Mouse (Mus musculus): ENCODE results near the gene Kctd3.

Gene Kctd3

GRCm38 (mm10) chr1:189010671-189011070 lies 3.0 kb upstream of the Kctd3 start:
- DNase-seq (ENCODE audit: low read depth, low spot score) = no peak

GRCm38 (mm10) chr1:189007980-189008324 lies 311 bp upstream of the Kctd3 start:
- no peak for DNase-seq (ENCODE audit: low read depth, low spot score)

- DNase-seq (ENCODE audit: low read depth, low spot score) = peak; percentile 50
These were observed 815 bp downstream of the Kctd3 start for GRCm38 (mm10) chr1:189006826-189007225.

- DNase-seq (ENCODE audit: low read depth, low spot score) = peak; percentile 81
These were observed 1.4 kb downstream of the Kctd3 start for GRCm38 (mm10) chr1:189006267-189006666.

GRCm38 (mm10) chr1:189004774-189005173 lies 2.9 kb downstream of the Kctd3 start:
- no peak for DNase-seq (ENCODE audit: low read depth, low spot score)

- no peak for DNase-seq (ENCODE audit: low read depth, low spot score)
These were observed 5.8 kb downstream of the Kctd3 start for GRCm38 (mm10) chr1:189001815-189002214.

- DNase-seq (ENCODE audit: low read depth, low spot score) = no peak
These were observed 7.7 kb downstream of the Kctd3 start for GRCm38 (mm10) chr1:188999981-189000380.

- no peak for DNase-seq (ENCODE audit: low read depth, low spot score)
These were observed 9.7 kb downstream of the Kctd3 start for GRCm38 (mm10) chr1:188997921-188998320.

GRCm38 (mm10) chr1:188993218-188993617 lies 14.4 kb downstream of the Kctd3 start:
- peak; percentile 63 for DNase-seq (ENCODE audit: low read depth, low spot score)

- DNase-seq (ENCODE audit: low read depth, low spot score) = peak; percentile 87
These were observed 27.6 kb downstream of the Kctd3 start for GRCm38 (mm10) chr1:188980050-188980449.

GRCm38 (mm10) chr1:188973926-188974325 lies 33.7 kb downstream of the Kctd3 start:
- peak; percentile 15 for DNase-seq (ENCODE audit: low read depth, low spot score)

- DNase-seq (ENCODE audit: low read depth, low spot score) = no peak
These were observed 34.6 kb downstream of the Kctd3 start for GRCm38 (mm10) chr1:188973078-188973477.

- no peak for DNase-seq (ENCODE audit: low read depth, low spot score)
These were observed 55.1 kb downstream of the Kctd3 start for GRCm38 (mm10) chr1:188952501-188952900.

- no peak for DNase-seq (ENCODE audit: low read depth, low spot score)
These were observed 56.5 kb downstream of the Kctd3 start for GRCm38 (mm10) chr1:188951091-188951490.

- DNase-seq (ENCODE audit: low read depth, low spot score) = no peak
These were observed 59.4 kb downstream of the Kctd3 start for GRCm38 (mm10) chr1:188948276-188948675.

- peak; percentile 73 for DNase-seq (ENCODE audit: low read depth, low spot score)
These were observed 59.8 kb downstream of the Kctd3 start for GRCm38 (mm10) chr1:188947794-188948193.

GRCm38 (mm10) chr1:188946849-188947248 lies 60.8 kb downstream of the Kctd3 start:
- no peak for DNase-seq (ENCODE audit: low read depth, low spot score)

GRCm38 (mm10) chr1:188945326-188945725 lies 62.3 kb downstream of the Kctd3 start:
- peak; percentile 28 for DNase-seq (ENCODE audit: low read depth, low spot score)

GRCm38 (mm10) chr1:188937246-188937780 lies 70.3 kb downstream of the Kctd3 start:
- DNase-seq (ENCODE audit: low read depth, low spot score) = no peak
